Mouse (Mus musculus): ENCODE data around the gene Reg4. TPM values are rescaled to one million over a fixed set of nuclear protein-coding genes. Genes with fewer than 3 reads are reported as not detected.

The Reg4 gene
- 0.35 TPM in 1 of 2 replicates, not detected in the other for polyA plus RNA-seq (2012; rRNA removed)

DNA sequence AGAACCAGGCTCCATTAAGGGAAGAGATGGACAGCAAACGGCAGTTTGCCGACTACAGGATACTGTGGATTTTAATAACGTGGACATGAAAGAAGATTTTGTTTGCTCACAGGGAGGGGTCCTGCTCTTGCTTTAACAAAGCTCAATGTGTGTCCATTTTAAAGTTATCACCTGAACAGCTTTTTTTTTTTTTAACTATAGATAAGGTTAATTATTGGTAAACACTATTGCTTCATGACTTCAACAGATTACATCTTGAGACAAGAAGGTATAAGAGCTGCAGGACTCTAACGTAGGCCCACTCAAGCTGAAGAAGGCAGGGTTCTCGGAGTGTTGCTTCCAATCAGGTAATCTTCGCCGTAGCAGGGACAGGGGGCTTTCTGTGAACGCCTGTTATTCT, at the start of gene Reg4:
Gene Reg4 (plus strand): TSS at position 301 of the 400 bp plus-strand sequence.
- Histone ChIP-seq H3K4me3 (ENCODE audit: control insufficient read depth, insufficient read depth, low read length) (no peak within 1 kb of the TSS), H3K4me1 (replicated peaks; ENCODE audit: control insufficient read depth, insufficient read depth, low read length) (no peaks in the 10 kb centered on the region), H3K36me3 (ENCODE audit: control insufficient read depth, insufficient read depth, low read length) (no peaks in the 10 kb centered on the region), H3K27ac (ENCODE audit: control insufficient read depth, insufficient read depth, low read length) (no peak within 1 kb of the TSS), H3K27me3 (ENCODE audit: control insufficient read depth, insufficient read depth, low read length) (no peaks in the 10 kb centered on the region)
- TF ChIP-seq CTCF (IDR thresholded peaks at IDR 0.05; ENCODE audit: borderline replicate concordance, control insufficient read depth, extremely low read depth, insufficient read depth, low read length, poor library complexity), result no peak
- no peak for TF ChIP-seq POLR2A (IDR thresholded peaks at IDR 0.05; ENCODE audit: control insufficient read depth, extremely low read depth, insufficient read depth, low read length, poor library complexity)
- 95% methylated on average over 8 of the region's 8 CpGs for WGBS
- DNase-seq, result no peak

DNA sequence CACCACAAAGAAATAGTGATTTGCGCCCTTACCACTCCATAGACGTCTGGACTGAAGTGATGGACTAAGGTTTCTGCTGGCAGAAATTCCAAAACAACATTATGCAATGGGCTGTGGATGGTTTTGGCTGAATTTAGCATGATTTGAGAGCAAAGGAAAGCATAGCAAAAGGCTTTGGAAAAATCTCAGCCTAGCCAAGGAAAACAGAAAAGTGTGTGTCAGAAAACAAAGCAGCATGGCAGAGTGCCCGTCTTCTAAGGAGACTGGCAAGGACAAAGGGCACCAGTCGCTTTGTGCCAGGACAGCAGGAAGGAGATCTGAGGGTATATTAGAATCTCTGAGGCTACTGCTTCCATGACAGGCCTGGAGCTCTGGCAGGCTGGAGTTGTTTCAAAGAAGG, 43.6 kb upstream of the Reg4 start:
- Histone ChIP-seq H3K4me1 (replicated peaks; ENCODE audit: control insufficient read depth, insufficient read depth, low read length) (0 out of 2 replicates have a peak, but pooled peaks cover 3% of the 10 kb centered on the region), H3K27me3 (ENCODE audit: control insufficient read depth, insufficient read depth, low read length) (no peaks in the 10 kb centered on the region), H3K4me3 (ENCODE audit: control insufficient read depth, insufficient read depth, low read length) (no peak overlapping the region), H3K27ac (ENCODE audit: control insufficient read depth, insufficient read depth, low read length) (no peak overlapping the region), H3K36me3 (ENCODE audit: control insufficient read depth, insufficient read depth, low read length) (no peaks in the 10 kb centered on the region)
- 94% methylated on average over 4 of the region's 4 CpGs for WGBS
- no peak for DNase-seq
- TF ChIP-seq POLR2A (IDR thresholded peaks at IDR 0.05; ENCODE audit: control insufficient read depth, extremely low read depth, insufficient read depth, low read length, poor library complexity) (no peak), CTCF (IDR thresholded peaks at IDR 0.05; ENCODE audit: borderline replicate concordance, control insufficient read depth, extremely low read depth, insufficient read depth, low read length, poor library complexity) (no peak)

GRCm38 (mm10) chr3:98180805-98181204, 41.2 kb upstream of the Reg4 start:
- Histone ChIP-seq H3K4me1 (replicated peaks; ENCODE audit: control insufficient read depth, insufficient read depth, low read length) (peaks cover 7% of the 10 kb centered on the region), H3K27ac (ENCODE audit: control insufficient read depth, insufficient read depth, low read length) (no peak overlapping the region), H3K36me3 (ENCODE audit: control insufficient read depth, insufficient read depth, low read length) (no peaks in the 10 kb centered on the region), H3K4me3 (ENCODE audit: control insufficient read depth, insufficient read depth, low read length) (no peak overlapping the region), H3K27me3 (ENCODE audit: control insufficient read depth, insufficient read depth, low read length) (no peaks in the 10 kb centered on the region)
- TF ChIP-seq POLR2A (IDR thresholded peaks at IDR 0.05; ENCODE audit: control insufficient read depth, extremely low read depth, insufficient read depth, low read length, poor library complexity), result no peak
- TF ChIP-seq CTCF (IDR thresholded peaks at IDR 0.05; ENCODE audit: borderline replicate concordance, control insufficient read depth, extremely low read depth, insufficient read depth, low read length, poor library complexity), result no peak
- 54% methylated on average over 7 of the region's 7 CpGs for WGBS
- DNase-seq, result peak; percentile 18

GRCm38 (mm10) chr3:98185163-98185714, 36.7 kb upstream of the Reg4 start:
- Histone ChIP-seq H3K4me3 (ENCODE audit: control insufficient read depth, insufficient read depth, low read length) (no peak overlapping the region), H3K27me3 (ENCODE audit: control insufficient read depth, insufficient read depth, low read length) (no peaks in the 10 kb centered on the region), H3K4me1 (replicated peaks; ENCODE audit: control insufficient read depth, insufficient read depth, low read length) (peaks cover 7% of the 10 kb centered on the region), H3K27ac (ENCODE audit: control insufficient read depth, insufficient read depth, low read length) (no peak overlapping the region), H3K36me3 (ENCODE audit: control insufficient read depth, insufficient read depth, low read length) (no peaks in the 10 kb centered on the region)
- peak; percentile 6 for DNase-seq
- WGBS, result 70% methylated on average over 10 of the region's 10 CpGs
- TF ChIP-seq CTCF (IDR thresholded peaks at IDR 0.05; ENCODE audit: borderline replicate concordance, control insufficient read depth, extremely low read depth, insufficient read depth, low read length, poor library complexity) (no peak), POLR2A (IDR thresholded peaks at IDR 0.05; ENCODE audit: control insufficient read depth, extremely low read depth, insufficient read depth, low read length, poor library complexity) (no peak)

DNA sequence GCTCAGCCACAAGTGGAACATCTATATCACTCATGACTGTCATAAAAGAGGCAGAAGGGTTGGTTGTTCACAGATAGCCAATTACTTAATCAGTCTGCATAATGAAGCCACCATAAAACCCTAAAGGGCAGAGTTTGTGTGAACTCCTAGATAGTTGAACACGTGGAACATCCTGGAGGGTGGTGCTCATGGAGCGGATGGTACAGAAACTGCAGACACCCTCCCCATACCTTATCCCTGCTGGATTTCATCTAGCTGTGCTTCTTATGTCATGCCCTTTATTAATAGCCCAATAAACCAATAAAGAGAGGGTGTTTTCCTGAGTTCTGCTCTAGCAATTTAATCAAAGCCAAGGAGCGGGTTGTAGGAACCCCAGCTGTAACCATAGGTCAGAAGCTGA, 34.2 kb upstream of the Reg4 start:
- 96% methylated on average over 3 of the region's 3 CpGs for WGBS
- H3K4me3 ChIP-seq (ENCODE audit: control insufficient read depth, insufficient read depth, low read length), result no peak overlapping the region
- peaks cover 4% of the 10 kb centered on the region for H3K4me1 ChIP-seq (replicated peaks; ENCODE audit: control insufficient read depth, insufficient read depth, low read length)

DNA sequence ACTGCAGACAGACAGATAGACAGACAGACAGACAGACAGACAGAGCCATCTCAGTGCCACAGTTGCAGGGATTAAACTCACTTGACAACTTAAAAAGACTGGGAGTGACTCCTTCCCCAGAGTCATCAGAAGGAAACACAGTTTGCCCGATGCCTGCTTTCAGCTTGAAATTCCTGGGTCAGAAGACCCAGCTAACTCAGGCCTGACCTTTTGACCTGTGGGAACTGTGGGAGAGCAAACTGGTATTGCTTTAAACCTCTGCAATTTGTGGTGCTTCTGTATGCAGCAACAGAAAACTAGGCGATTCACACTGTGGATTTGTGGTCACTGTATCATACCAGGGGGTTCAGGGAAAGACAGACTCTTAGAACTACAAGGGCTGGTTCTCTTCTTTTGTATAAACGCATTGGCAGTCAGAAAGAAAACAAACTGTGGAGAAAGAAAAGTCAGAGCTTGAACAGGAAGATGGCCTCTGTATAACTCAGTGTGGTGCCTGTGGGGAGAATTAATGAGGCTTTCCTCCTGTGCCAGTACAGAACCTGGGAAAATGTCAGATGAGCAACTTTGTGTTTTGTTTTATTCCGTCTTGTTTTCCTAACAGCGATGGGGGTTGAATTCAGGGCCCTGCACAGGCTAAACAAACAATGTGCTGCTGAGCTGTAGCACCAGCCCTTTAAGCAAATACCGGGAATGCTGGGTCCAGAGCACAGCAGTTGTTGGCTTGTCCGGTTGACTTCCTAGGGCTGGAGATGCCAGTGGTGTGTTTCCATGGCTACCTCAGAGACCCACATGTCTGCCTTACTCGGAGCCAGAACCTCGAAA, 24.0 kb upstream of the Reg4 start:
- Histone ChIP-seq H3K4me3 (ENCODE audit: control insufficient read depth, insufficient read depth, low read length) (no peak overlapping the region), H3K4me1 (replicated peaks; ENCODE audit: control insufficient read depth, insufficient read depth, low read length) (no peaks in the 10 kb centered on the region), H3K27me3 (ENCODE audit: control insufficient read depth, insufficient read depth, low read length) (no peaks in the 10 kb centered on the region), H3K27ac (ENCODE audit: control insufficient read depth, insufficient read depth, low read length) (no peak overlapping the region), H3K36me3 (ENCODE audit: control insufficient read depth, insufficient read depth, low read length) (no peaks in the 10 kb centered on the region)
- TF ChIP-seq POLR2A (IDR thresholded peaks at IDR 0.05; ENCODE audit: control insufficient read depth, extremely low read depth, insufficient read depth, low read length, poor library complexity) (no peak), CTCF (IDR thresholded peaks at IDR 0.05; ENCODE audit: borderline replicate concordance, control insufficient read depth, extremely low read depth, insufficient read depth, low read length, poor library complexity) (no peak)
- 73% methylated on average over 9 of the region's 9 CpGs for WGBS
- no peak for DNase-seq

More for the DNA sequence above, 34.2 kb upstream of the Reg4 start:
- DNase-seq, result no peak
- TF ChIP-seq POLR2A (IDR thresholded peaks at IDR 0.05; ENCODE audit: control insufficient read depth, extremely low read depth, insufficient read depth, low read length, poor library complexity) (no peak), CTCF (IDR thresholded peaks at IDR 0.05; ENCODE audit: borderline replicate concordance, control insufficient read depth, extremely low read depth, insufficient read depth, low read length, poor library complexity) (no peak)
- H3K36me3 ChIP-seq (ENCODE audit: control insufficient read depth, insufficient read depth, low read length), result no peaks in the 10 kb centered on the region
- no peak overlapping the region for H3K27ac ChIP-seq (ENCODE audit: control insufficient read depth, insufficient read depth, low read length)
- H3K27me3 ChIP-seq (ENCODE audit: control insufficient read depth, insufficient read depth, low read length), result no peaks in the 10 kb centered on the region

Data from thymus, adult 2 months (tissue).